Mouse (Mus musculus) 3134 (cell line): ENCODE measurements around the gene 4930447C04Rik.

Experiments
- DNase-seq: peaks from one replicate; pipeline ENCODE4 v3.0.0-alpha.2; 2011; ENCODE audit warnings: low spot score; ENCODE audit not compliant: insufficient read length; ENCODE audit errors: extremely low read depth

4930447C04Rik gene

DNA sequence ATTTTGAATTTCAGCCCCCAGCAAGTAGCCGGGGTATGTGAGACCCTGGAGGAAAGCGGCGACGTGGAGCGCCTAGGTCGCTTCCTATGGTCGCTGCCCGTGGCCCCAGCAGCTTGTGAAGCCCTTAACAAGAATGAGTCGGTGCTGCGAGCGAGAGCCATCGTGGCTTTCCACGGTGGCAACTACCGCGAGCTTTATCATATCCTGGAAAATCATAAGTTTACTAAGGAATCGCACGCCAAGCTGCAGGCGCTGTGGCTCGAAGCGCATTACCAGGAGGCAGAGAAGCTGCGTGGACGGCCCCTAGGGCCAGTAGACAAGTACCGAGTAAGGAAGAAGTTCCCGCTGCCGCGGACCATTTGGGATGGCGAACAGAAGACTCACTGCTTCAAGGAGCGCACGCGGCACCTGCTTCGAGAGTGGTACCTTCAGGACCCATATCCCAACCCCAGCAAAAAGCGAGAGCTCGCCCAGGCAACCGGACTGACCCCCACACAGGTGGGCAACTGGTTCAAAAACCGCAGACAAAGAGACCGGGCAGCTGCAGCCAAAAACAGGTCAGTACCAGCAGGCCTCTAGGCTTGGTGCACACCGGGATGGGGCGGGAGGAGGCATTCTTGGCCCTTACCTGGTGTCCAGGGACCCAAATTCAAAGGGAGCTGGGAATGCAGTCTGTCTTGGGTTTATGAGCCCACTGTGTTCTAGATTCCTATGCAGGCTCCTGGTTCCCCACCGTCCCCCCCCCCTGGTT, at the start of gene 4930447C04Rik:
Gene 4930447C04Rik (minus strand): TSS at position 704 of the 751 bp plus-strand sequence.
- DNase-seq: no peak

GRCm38 (mm10) chr12:72983071-72983857, 42.7 kb upstream of the 4930447C04Rik start:
- DNase-seq: peak; percentile 48

GRCm38 (mm10) chr12:72982616-72983015, 42.0 kb upstream of the 4930447C04Rik start:
- peak; percentile 19 for DNase-seq

DNA sequence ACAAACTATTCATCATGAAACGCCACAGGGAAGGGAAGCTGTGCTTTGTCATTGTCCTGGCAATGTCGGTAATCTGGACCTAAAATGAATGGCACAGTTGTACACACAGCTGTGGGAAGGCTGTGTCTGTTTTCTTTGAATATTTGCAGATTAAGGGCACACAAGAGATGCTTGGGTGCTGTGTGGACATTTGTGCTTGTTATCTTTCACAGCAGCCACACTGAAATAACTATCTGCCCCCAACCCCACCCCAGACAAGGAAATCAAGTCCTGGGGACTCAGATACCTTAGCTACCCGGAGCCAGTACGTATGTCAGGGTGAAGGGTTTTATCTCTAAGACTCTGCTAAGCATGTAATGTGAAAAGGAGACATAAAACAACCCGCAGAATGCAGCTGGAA, 38.7 kb upstream of the 4930447C04Rik start:
- DNase-seq: no peak

- no peak for DNase-seq
Observed at GRCm38 (mm10) chr12:72977851-72978250, 37.3 kb upstream of the 4930447C04Rik start.

DNA sequence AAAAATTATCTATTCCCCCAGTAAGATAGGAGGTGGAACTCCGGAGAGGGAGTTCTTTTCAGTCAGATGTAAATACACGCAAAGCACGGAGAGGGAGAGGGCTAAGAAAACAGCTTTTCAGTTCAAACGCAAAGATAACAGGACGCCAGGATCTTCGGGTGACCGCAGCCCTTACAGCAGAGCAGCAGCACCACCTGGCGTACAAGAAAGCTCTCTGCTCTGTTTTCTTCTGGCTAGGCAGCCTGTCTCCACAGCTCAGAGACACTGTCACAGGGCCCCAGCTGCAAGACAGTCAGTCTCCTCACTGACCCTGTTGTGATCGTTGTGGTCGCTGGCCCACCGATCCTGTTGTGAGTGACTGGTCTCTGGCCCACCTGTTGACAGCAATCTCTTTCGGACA, 36.1 kb upstream of the 4930447C04Rik start:
- DNase-seq: peak; percentile 41

GRCm38 (mm10) chr12:72976172-72976571, 35.6 kb upstream of the 4930447C04Rik start:
- no peak for DNase-seq

- no peak for DNase-seq
Observed at GRCm38 (mm10) chr12:72973161-72973560, 32.6 kb upstream of the 4930447C04Rik start.

- no peak for DNase-seq
Observed at GRCm38 (mm10) chr12:72970620-72971019, 30.0 kb upstream of the 4930447C04Rik start.

- DNase-seq: no peak
Observed at GRCm38 (mm10) chr12:72967541-72967940, 27.0 kb upstream of the 4930447C04Rik start.

DNA sequence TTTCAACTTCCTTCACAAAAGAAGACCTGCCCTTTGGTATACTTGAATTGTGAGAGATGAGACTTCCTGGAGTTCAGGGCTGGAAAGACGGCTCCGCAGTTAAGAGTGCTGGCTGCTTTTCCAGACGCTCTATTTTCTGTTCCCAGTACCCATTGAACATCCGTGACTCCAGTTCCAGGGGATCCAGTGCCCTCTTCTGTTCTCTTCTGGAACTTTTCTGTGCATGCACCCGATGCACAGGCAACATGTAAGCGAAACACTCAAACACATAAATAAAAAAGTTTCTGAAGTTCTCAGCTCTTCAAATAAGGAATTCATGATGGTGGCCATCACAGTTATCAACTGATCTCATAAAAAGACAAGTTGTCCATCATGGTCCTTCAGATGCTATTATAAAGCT, 22.2 kb upstream of the 4930447C04Rik start:
- DNase-seq: no peak

DNA sequence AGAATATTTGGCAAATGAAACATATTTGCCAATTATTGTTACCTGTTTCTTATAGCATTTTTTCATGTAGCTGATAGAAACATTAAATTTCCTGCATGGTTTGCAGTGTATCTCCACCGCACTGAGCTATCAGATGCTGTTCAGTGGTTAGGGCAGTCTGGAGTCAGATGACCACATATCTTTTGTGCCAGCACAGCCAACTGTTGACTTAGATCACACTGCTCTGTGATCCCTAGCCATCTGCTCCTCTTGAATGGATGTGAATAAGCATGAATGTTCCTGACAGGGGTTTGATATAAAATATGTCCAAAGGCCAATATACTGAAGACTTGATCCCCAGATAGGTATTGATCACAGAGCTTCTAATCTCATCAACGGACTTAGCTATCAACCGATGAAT, 17.9 kb upstream of the 4930447C04Rik start:
- DNase-seq: no peak

DNA sequence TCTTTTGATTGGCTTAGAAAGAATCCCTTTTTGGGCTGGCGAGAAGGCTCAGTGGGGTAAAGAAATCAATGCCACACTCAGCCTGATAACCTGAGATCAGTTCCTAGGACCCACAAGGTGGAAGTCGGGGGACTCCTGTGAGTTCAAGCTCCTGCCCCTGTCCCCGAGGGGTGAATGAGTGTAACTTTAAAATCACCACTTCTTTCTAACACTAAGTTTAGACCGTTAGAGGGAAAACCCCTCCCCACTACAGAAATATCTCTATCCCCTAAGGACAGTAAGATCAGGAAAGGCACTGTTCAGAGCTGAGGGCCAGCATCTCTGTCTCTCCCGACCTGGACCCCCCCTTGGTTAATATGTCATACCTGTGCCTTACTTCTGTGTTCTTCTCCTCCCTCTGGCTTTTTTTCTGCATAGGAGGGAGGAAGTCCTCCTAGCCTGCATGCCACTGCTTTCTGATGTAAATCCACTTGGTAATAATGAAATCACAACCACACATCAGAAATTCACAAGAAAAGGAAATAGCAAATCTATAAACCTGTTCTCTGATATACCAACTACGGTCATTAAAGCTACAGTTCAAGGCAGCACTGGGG, 17.4 kb upstream of the 4930447C04Rik start:
- DNase-seq: no peak

GRCm38 (mm10) chr12:72954906-72955305, 14.3 kb upstream of the 4930447C04Rik start:
- no peak for DNase-seq

- DNase-seq: no peak
Observed at GRCm38 (mm10) chr12:72953858-72954257, 13.3 kb upstream of the 4930447C04Rik start.

DNA sequence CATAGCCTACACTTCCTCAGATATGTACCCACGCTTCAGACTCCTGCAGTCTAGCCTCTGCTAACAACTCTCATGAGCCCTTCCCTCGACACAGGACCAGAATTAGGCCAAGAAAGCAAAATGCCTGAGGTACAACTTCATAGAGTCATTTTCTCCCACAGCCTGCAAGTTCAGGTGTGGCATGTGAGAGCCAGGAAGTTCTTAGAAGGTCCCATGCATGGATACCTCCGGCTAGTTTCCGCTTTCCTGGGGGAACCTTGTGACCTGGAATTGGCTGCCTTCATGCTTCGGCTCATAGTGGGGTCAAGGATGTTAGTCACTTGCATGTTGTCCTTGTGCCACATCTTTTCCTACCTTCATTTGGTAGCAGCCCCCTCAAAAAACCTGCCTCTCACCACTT, 12.5 kb upstream of the 4930447C04Rik start:
- DNase-seq: no peak

DNA sequence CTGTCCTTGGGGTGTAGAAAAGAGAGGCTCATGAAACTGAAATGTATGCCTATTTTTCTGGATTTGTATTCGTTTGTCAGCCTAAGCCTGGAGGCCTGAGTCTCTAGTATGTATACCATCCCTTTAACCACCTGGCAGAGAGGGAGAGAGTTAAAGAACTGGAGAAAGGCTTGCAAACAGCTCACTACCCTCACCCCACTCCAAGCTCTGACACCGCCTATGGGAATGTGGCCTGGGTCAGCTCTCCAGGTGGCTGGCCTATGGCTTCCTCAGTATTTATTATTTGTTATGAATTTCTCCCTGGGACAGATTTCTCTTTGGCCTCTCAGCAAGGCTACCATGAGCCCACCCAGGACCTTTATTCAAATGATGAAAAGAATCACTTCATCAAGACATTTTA, 6.8 kb upstream of the 4930447C04Rik start:
- no peak for DNase-seq

DNA sequence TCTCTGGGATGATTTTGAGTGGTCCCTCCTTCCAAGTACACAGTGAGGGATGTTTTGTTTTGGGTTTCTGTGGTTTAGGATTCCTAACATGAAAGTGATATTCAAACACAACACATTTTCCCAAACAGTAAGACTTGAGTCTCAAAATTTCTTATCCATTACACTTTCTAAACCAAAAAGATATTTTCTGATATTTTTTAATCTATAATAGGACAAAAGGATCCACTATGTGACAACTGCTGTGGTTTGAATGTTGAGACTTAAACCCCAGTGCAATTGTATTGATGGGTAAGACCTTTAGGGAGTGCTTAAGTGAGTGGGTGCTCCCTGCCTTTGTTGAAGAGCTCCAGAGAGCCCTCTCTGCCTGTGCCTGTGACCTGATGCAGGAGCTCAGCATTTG, 6.2 kb upstream of the 4930447C04Rik start:
- DNase-seq: no peak

GRCm38 (mm10) chr12:72946064-72946395, 5.5 kb upstream of the 4930447C04Rik start:
- DNase-seq: no peak

GRCm38 (mm10) chr12:72945301-72946063, 4.9 kb upstream of the 4930447C04Rik start:
- DNase-seq: no peak
